In genomic region chr2:75014994-75015728, GRCm38 (mm10) we compare ENCODE assay signal across 21 mouse cellular contexts.
"Had no signal": no experiment of that assay in that cellular context is flagged by ENCODE, and none has a peak within 500 bp of the region (broad histone marks: within the 10 kb centered on the region; RNA-seq: fewer than 3 reads in every experiment).

No protein-coding gene starts in this region.

- H3K4me2 ChIP-seq: limb, embryonic 13.5 days; liver, embryonic 13.5 days; midbrain, embryonic 11.5 days; neural tube, embryonic 12.5 days had no signal

- ATAC-seq: hindbrain, postnatal 0 days; inflammation-experienced regulatory T-cells, adult 6 months had no signal

- H3K27me3 ChIP-seq: liver, embryonic 13.5 days; neural tube, embryonic 12.5 days had no signal

- H3K9ac ChIP-seq: limb, embryonic 13.5 days; liver, embryonic 13.5 days; neural tube, embryonic 12.5 days had no signal

- H3K27ac ChIP-seq: hindbrain, postnatal 0 days; left cerebral cortex, adult 2 months; limb, embryonic 13.5 days; liver, embryonic 13.5 days; neural tube, embryonic 12.5 days; stomach, postnatal 0 days had no signal

- H3K4me3 ChIP-seq: left cerebral cortex, adult 2 months; limb, embryonic 13.5 days; liver, embryonic 13.5 days; neural tube, embryonic 12.5 days had no signal

- DNase-seq: kidney, adult 2 months; kidney, postnatal 14 days; kidney, postnatal 4 days; left cerebral cortex, postnatal 4 days; liver, embryonic 13.5 days; lung, adult 2 months; lung, postnatal 14 days; lung, postnatal 4 days; midbrain, embryonic 14.5 days; right cerebral cortex, adult 18-20 months; right cerebral cortex, postnatal 14 days; right cerebral cortex, postnatal 4 days; thymus, adult 2 months; thymus, postnatal 25 days had no signal

- H3K9me3 ChIP-seq: limb, embryonic 13.5 days; liver, embryonic 13.5 days; neural tube, embryonic 12.5 days had no signal

- H3K36me3 ChIP-seq: limb, embryonic 13.5 days; liver, embryonic 13.5 days; neural tube, embryonic 12.5 days had no signal

- H3K4me1 ChIP-seq: liver, embryonic 13.5 days; neural tube, embryonic 12.5 days had no signal
